Mouse (Mus musculus): Measurements from ENCODE around the gene Nufip1.

DNA sequence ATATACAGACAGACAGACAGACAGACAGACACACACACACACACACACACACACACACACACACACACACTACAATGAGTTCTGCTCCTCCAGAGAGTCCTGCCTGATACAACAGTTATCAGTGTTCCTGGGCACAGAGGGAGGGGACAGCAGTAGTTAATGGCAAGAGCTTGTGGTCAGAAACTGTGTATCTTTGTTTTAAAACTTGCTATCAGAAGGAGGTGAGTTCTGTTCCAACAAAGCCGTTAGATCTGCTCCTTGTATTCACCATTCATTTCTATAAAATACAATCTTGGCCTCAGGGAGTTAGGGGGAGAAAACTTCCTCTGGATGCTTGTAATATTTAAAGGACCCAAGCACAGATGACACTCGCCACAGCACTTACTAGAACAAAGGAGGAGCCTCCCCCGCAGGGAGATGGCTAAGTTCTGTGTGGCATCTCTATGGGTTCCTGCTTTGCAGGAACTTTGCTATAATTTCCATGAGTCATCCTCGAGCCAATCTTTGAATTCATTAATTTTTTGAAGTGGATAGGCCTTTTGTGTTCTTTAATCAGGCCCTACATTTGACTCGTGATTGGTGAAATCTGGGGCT lies 47.6 kb downstream of the Nufip1 start:
- TF ChIP-seq ZC3H11A (IDR thresholded peaks at IDR 0.05; ENCODE audit: borderline replicate concordance, low read depth, low read length): no peak
- TF ChIP-seq ZNF384 (IDR thresholded peaks at IDR 0.05; ENCODE audit: low read depth, low read length): no peak
- no peak for TF ChIP-seq MAFK (IDR thresholded peaks at IDR 0.05; ENCODE audit: insufficient read depth, low read depth, low read length)
- no peak for TF ChIP-seq CHD2 (IDR thresholded peaks at IDR 0.05; ENCODE audit: low read depth, low read length)
